Mouse (Mus musculus): ENCODE data around the gene Rpl36a-ps1. TPM values are rescaled to one million over a fixed set of nuclear protein-coding genes. Genes with fewer than 3 reads are reported as not detected.

Rpl36a-ps1 gene
- total and polyA plus RNA-seq, 3 experiments: 6.2 to 73.7 (median 57.6) TPM

DNA sequence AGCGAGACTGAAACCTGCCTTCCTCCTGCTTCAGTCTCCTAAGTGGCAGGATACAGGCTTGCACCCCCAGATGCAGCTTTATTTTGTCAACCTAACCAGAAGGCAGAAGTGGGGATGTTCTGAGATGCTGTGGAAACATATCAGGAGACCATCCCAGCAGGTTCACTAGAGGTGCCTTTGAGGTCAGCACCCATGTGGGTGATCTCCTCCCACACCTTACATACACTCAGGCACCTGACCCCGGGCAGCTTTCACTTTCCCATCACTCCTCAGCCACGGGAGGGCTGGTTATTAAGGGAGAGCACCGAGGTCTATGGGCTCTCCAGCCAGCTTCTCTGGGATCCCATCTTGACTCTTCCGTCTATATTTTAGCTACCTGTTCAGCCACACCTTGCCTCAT, 38.5 kb upstream of the Rpl36a-ps1 start:
- Histone ChIP-seq H3K9me3 (replicated peaks; ENCODE audit: low read length) (no peaks in the 10 kb centered on the region), H3K27me3 (replicated peaks) (no peaks in the 10 kb centered on the region), H3K9ac (ENCODE audit: insufficient read depth, low read depth) (no peak overlapping the region), H3K4me2 (ENCODE audit: insufficient read depth, low read depth, poor library complexity, severe bottlenecking) (no peak overlapping the region), H3K4me1 (ENCODE audit: control insufficient read depth in 1 of 2, insufficient read depth in 2 of 2) (no peaks in the 10 kb centered on the region), H3K4me3 (replicated peaks in 1 of 3; ENCODE audit: low read depth in 2 of 3, low read length in 2 of 3, poor library complexity in 1 of 3) (no peak overlapping the region), H3K27ac (ENCODE audit: insufficient read depth, low read depth) (no peak overlapping the region), H3K36me3 (replicated peaks in 1 of 2; ENCODE audit: control insufficient read depth in 1 of 2, insufficient read depth in 1 of 2, low read length in 1 of 2) (peaks cover 17 to 36% of the 10 kb centered on the region in 2 experiments), H3K79me2 (replicated peaks; ENCODE audit: control insufficient read depth, extremely low read depth, insufficient read depth, poor library complexity, severe bottlenecking) (peaks cover 4% of the 10 kb centered on the region; the same call in 1 of the 2 replicates)
- in situ Hi-C loops (cut with MboI; ENCODE audit: low pct_ligation_motif_present, low pct_unique_long_range_greater_than_20kb, low sequenced_read_pairs): no loop called here
- DNase-seq (ENCODE audit: extremely low read depth): no peak
- dilution Hi-C loops (cut with MboI; ENCODE audit: extremely low pct_ligation_motif_present, extremely low pct_unique_long_range_greater_than_20kb, low sequenced_read_pairs): no loop called here
- TF ChIP-seq SIN3A (IDR thresholded peaks at IDR 0.05; ENCODE audit: low read length): no peak
- no peak for TF ChIP-seq BHLHE40 (IDR thresholded peaks at IDR 0.05; ENCODE audit: low read depth, low read length)
- no peak for TF ChIP-seq MAX (IDR thresholded peaks at IDR 0.05; ENCODE audit: low read length)
- no peak for TF ChIP-seq ETS1 (conservative IDR thresholded peaks at IDR 0.05; ENCODE audit: low read depth, low read length)
- TF ChIP-seq KAT2A (IDR thresholded peaks at IDR 0.05; ENCODE audit: insufficient replicate concordance, low read length): no peak
- no peak for TF ChIP-seq MEF2A (IDR thresholded peaks at IDR 0.05; ENCODE audit: borderline replicate concordance, low read depth, low read length)
- no peak for TF ChIP-seq ZNF384 (IDR thresholded peaks at IDR 0.05; ENCODE audit: low read depth, low read length)

- in situ Hi-C loops (cut with MboI; ENCODE audit: low pct_ligation_motif_present, low pct_unique_long_range_greater_than_20kb, low sequenced_read_pairs): no loop called here
Measured at GRCm38 (mm10) chr14:99031337-99031873, 37.3 kb upstream of the Rpl36a-ps1 start.

GRCm38 (mm10) chr14:99029987-99030386, 35.9 kb upstream of the Rpl36a-ps1 start:
- TF ChIP-seq PAX5 (IDR thresholded peaks at IDR 0.05; ENCODE audit: low read length) (no peak), NELFE (IDR thresholded peaks at IDR 0.05; ENCODE audit: low read depth, low read length) (no peak)
- dilution Hi-C loops (cut with MboI; ENCODE audit: extremely low pct_ligation_motif_present, extremely low pct_unique_long_range_greater_than_20kb, low sequenced_read_pairs): no loop called here

More at GRCm38 (mm10) chr14:99031337-99031873, 37.3 kb upstream of the Rpl36a-ps1 start:
- Histone ChIP-seq H3K27ac (ENCODE audit: insufficient read depth, low read depth) (no peak overlapping the region), H3K4me2 (ENCODE audit: insufficient read depth, low read depth, poor library complexity, severe bottlenecking) (no peak overlapping the region), H3K4me3 (replicated peaks in 1 of 3; ENCODE audit: low read depth in 2 of 3, low read length in 2 of 3, poor library complexity in 1 of 3) (no peak overlapping the region), H3K9ac (ENCODE audit: insufficient read depth, low read depth) (no peak overlapping the region), H3K27me3 (replicated peaks) (no peaks in the 10 kb centered on the region), H3K79me2 (replicated peaks; ENCODE audit: control insufficient read depth, extremely low read depth, insufficient read depth, poor library complexity, severe bottlenecking) (no peaks in the 10 kb centered on the region; the same call in 1 of the 2 replicates), H3K4me1 (ENCODE audit: control insufficient read depth in 1 of 2, insufficient read depth in 2 of 2) (no peaks in the 10 kb centered on the region), H3K9me3 (replicated peaks; ENCODE audit: low read length) (peaks cover 3% of the 10 kb centered on the region), H3K36me3 (replicated peaks in 1 of 2; ENCODE audit: control insufficient read depth in 1 of 2, insufficient read depth in 1 of 2, low read length in 1 of 2) (peaks cover 14 to 31% of the 10 kb centered on the region in 2 experiments)
- no peak for DNase-seq (ENCODE audit: extremely low read depth)
- dilution Hi-C loops (cut with MboI; ENCODE audit: extremely low pct_ligation_motif_present, extremely low pct_unique_long_range_greater_than_20kb, low sequenced_read_pairs): no loop called here
- TF ChIP-seq MXI1 (IDR thresholded peaks at IDR 0.05; ENCODE audit: low read depth, low read length): no peak
- TF ChIP-seq ZKSCAN1 (IDR thresholded peaks at IDR 0.05; ENCODE audit: borderline replicate concordance, low read depth, low read length): no peak
- TF ChIP-seq USF1 (IDR thresholded peaks at IDR 0.05; ENCODE audit: low read depth, low read length): no peak
- TF ChIP-seq ZNF384 (IDR thresholded peaks at IDR 0.05; ENCODE audit: low read depth, low read length): no peak
- TF ChIP-seq RAD21 (IDR thresholded peaks at IDR 0.05; ENCODE audit: low read depth, low read length): no peak
- TF ChIP-seq CHD1 (IDR thresholded peaks at IDR 0.05; ENCODE audit: low read depth, low read length): no peak

More at GRCm38 (mm10) chr14:99029987-99030386, 35.9 kb upstream of the Rpl36a-ps1 start:
- no peak overlapping the region for H3K4me3 ChIP-seq (replicated peaks in 1 of 3; ENCODE audit: low read depth in 2 of 3, low read length in 2 of 3, poor library complexity in 1 of 3)
- no peaks in the 10 kb centered on the region; the same call in 1 of the 2 replicates for H3K79me2 ChIP-seq (replicated peaks; ENCODE audit: control insufficient read depth, extremely low read depth, insufficient read depth, poor library complexity, severe bottlenecking)
- H3K27ac ChIP-seq (ENCODE audit: insufficient read depth, low read depth): no peak overlapping the region
- no peak for DNase-seq (ENCODE audit: extremely low read depth)
- no peak overlapping the region for H3K9ac ChIP-seq (ENCODE audit: insufficient read depth, low read depth)
- H3K9me3 ChIP-seq (replicated peaks; ENCODE audit: low read length): peaks cover 3% of the 10 kb centered on the region
- in situ Hi-C loops (cut with MboI; ENCODE audit: low pct_ligation_motif_present, low pct_unique_long_range_greater_than_20kb, low sequenced_read_pairs): no loop called here
- H3K4me2 ChIP-seq (ENCODE audit: insufficient read depth, low read depth, poor library complexity, severe bottlenecking): no peak overlapping the region
- no peaks in the 10 kb centered on the region for H3K4me1 ChIP-seq (ENCODE audit: control insufficient read depth in 1 of 2, insufficient read depth in 2 of 2)
- peaks cover 9 to 26% of the 10 kb centered on the region in 2 experiments for H3K36me3 ChIP-seq (replicated peaks in 1 of 2; ENCODE audit: control insufficient read depth in 1 of 2, insufficient read depth in 1 of 2, low read length in 1 of 2)
- no peaks in the 10 kb centered on the region for H3K27me3 ChIP-seq (replicated peaks)

All from CH12.LX (cell line).